Mouse (Mus musculus): ENCODE measurements around the gene Rcn3. TPM values are rescaled to one million over a fixed set of nuclear protein-coding genes. Genes with fewer than 3 reads are reported as not detected.

The Rcn3 gene
- polyA plus RNA-seq, 1 experiment, result 1.7 TPM

- Histone ChIP-seq H3K9me3 (peaks cover 5% of the 10 kb centered on the region; the same call in 1 of the 2 replicates), H3K4me1 (peaks cover 68% of the 10 kb centered on the region), H3K4me3 (replicated peaks) (no peak overlapping the region), H3K36me3 (replicated peaks; ENCODE audit: low read length) (peaks cover 54% of the 10 kb centered on the region), H3K27me3 (replicated peaks) (no peaks in the 10 kb centered on the region)
- TF ChIP-seq GATA1 (IDR thresholded peaks at IDR 0.05; ENCODE audit: borderline replicate concordance, low read length), result no peak
- TF ChIP-seq FLI1 (IDR thresholded peaks at IDR 0.05; ENCODE audit: low read length), result no peak
Measured at GRCm38 (mm10) chr7:45078513-45078912, 13.5 kb downstream of the Rcn3 start.

GRCm38 (mm10) chr7:45077829-45078228 is 14.2 kb downstream of the Rcn3 start:
- TF ChIP-seq GATA1 (IDR thresholded peaks at IDR 0.05; ENCODE audit: borderline replicate concordance, low read length), result no peak
- TF ChIP-seq FLI1 (IDR thresholded peaks at IDR 0.05; ENCODE audit: low read length), result no peak
- Histone ChIP-seq H3K4me1 (peaks cover 68% of the 10 kb centered on the region), H3K9me3 (peaks cover 5% of the 10 kb centered on the region; the same call in 1 of the 2 replicates), H3K36me3 (replicated peaks; ENCODE audit: low read length) (peaks cover 60% of the 10 kb centered on the region), H3K4me3 (replicated peaks) (no peak overlapping the region), H3K27me3 (replicated peaks) (no peaks in the 10 kb centered on the region)

DNA sequence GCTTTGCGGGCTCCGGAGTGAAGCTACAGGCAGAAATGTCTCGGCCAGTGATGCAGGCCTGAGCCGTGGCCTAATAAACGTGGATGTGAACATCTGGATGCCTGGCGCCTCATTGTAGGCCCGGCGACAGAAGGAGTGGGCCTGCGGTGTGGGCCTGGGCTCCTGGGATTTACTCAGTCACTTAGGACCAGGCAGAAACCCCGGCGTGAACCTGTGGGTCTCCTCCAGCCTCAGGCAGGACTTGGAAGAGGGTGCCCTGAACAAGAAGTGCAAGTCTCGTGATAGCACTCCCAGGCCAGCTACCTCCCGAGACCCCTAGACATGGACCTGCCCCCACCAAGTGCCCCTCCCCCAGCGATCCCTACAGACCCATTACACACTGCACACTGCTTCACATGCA is 14.7 kb downstream of the Rcn3 start:
- Histone ChIP-seq H3K27me3 (replicated peaks) (no peaks in the 10 kb centered on the region), H3K4me3 (replicated peaks) (no peak overlapping the region), H3K4me1 (peaks cover 68% of the 10 kb centered on the region), H3K9me3 (peaks cover 5% of the 10 kb centered on the region; the same call in 1 of the 2 replicates), H3K36me3 (replicated peaks; ENCODE audit: low read length) (peaks cover 62% of the 10 kb centered on the region)
- no peak for TF ChIP-seq GATA1 (IDR thresholded peaks at IDR 0.05; ENCODE audit: borderline replicate concordance, low read length)
- TF ChIP-seq FLI1 (IDR thresholded peaks at IDR 0.05; ENCODE audit: low read length), result no peak

DNA sequence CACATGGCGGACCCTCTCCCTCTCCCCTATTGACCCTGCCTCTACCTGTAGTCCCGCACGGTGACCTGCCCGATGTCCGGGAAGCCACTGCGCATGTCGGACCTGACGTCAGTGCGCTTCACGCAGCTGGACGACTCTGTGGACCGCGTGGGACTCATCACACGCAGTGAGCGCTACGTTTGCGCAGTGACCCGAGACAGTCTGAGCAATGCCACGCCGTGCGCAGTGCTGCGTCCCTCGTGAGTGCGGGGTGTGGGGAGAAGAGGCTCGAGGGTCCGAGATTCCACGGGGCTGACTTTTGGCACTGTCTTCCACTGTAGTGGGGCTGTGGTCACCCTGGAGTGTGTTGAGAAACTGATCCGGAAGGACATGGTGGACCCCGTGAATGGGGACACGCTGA is 15.5 kb downstream of the Rcn3 start:
- peaks cover 64% of the 10 kb centered on the region for H3K36me3 ChIP-seq (replicated peaks; ENCODE audit: low read length)
- peak overlapping the region; percentile 35 for H3K4me3 ChIP-seq (replicated peaks)
- peaks cover 5% of the 10 kb centered on the region; the same call in 1 of the 2 replicates for H3K9me3 ChIP-seq
- H3K4me1 ChIP-seq, result peaks cover 67% of the 10 kb centered on the region
- no peaks in the 10 kb centered on the region for H3K27me3 ChIP-seq (replicated peaks)
- TF ChIP-seq GATA1 (IDR thresholded peaks at IDR 0.05; ENCODE audit: borderline replicate concordance, low read length), result no peak
- TF ChIP-seq FLI1 (IDR thresholded peaks at IDR 0.05; ENCODE audit: low read length), result no peak

- H3K36me3 ChIP-seq (replicated peaks; ENCODE audit: low read length), result peaks cover 61% of the 10 kb centered on the region
- H3K4me3 ChIP-seq (replicated peaks), result no peak overlapping the region
- no peaks in the 10 kb centered on the region for H3K9me3 ChIP-seq
- no peaks in the 10 kb centered on the region for H3K27me3 ChIP-seq (replicated peaks)
- TF ChIP-seq GATA1 (IDR thresholded peaks at IDR 0.05; ENCODE audit: borderline replicate concordance, low read length) (no peak), FLI1 (IDR thresholded peaks at IDR 0.05; ENCODE audit: low read length) (no peak)
- peaks cover 66% of the 10 kb centered on the region for H3K4me1 ChIP-seq
Measured at GRCm38 (mm10) chr7:45075405-45075804, 16.6 kb downstream of the Rcn3 start.

DNA sequence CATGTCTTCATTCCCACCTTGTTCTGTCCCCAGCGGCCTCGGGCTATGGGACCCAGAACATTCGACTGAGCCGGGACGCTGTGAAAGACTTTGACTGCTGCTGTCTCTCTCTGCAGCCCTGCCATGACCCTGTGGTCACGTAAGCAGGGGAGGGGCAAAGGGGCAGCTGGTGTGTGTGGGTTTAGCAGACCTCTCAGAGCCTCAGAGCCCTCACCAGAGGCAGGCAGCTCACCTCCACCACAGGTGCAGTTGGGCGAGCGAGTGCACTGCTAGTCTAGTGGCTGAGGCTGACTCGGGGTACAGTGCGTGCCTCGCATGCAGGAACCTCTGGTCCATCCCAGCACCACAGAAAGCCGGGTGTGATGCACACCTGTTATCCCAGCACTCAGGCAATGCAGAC is 18.1 kb downstream of the Rcn3 start:
- peaks cover 65% of the 10 kb centered on the region for H3K36me3 ChIP-seq (replicated peaks; ENCODE audit: low read length)

GRCm38 (mm10) chr7:45073171-45073707 is 18.8 kb downstream of the Rcn3 start:
- Histone ChIP-seq H3K27me3 (replicated peaks) (no peaks in the 10 kb centered on the region), H3K4me3 (replicated peaks) (no peak overlapping the region), H3K4me1 (peaks cover 78% of the 10 kb centered on the region), H3K36me3 (replicated peaks; ENCODE audit: low read length) (peaks cover 65% of the 10 kb centered on the region), H3K9me3 (no peaks in the 10 kb centered on the region)
- no peak for TF ChIP-seq FLI1 (IDR thresholded peaks at IDR 0.05; ENCODE audit: low read length)
- no peak for TF ChIP-seq GATA1 (IDR thresholded peaks at IDR 0.05; ENCODE audit: borderline replicate concordance, low read length)

More for the DNA sequence above, 18.1 kb downstream of the Rcn3 start:
- no peaks in the 10 kb centered on the region for H3K27me3 ChIP-seq (replicated peaks)
- H3K4me3 ChIP-seq (replicated peaks), result no peak overlapping the region
- TF ChIP-seq GATA1 (IDR thresholded peaks at IDR 0.05; ENCODE audit: borderline replicate concordance, low read length), result no peak
- no peak for TF ChIP-seq FLI1 (IDR thresholded peaks at IDR 0.05; ENCODE audit: low read length)
- peaks cover 75% of the 10 kb centered on the region for H3K4me1 ChIP-seq
- no peaks in the 10 kb centered on the region for H3K9me3 ChIP-seq

- TF ChIP-seq FLI1 (IDR thresholded peaks at IDR 0.05; ENCODE audit: low read length) (no peak), GATA1 (IDR thresholded peaks at IDR 0.05; ENCODE audit: borderline replicate concordance, low read length) (no peak)
- no peaks in the 10 kb centered on the region for H3K9me3 ChIP-seq
- no peak overlapping the region for H3K4me3 ChIP-seq (replicated peaks)
- H3K4me1 ChIP-seq, result peaks cover 88% of the 10 kb centered on the region
- no peaks in the 10 kb centered on the region for H3K27me3 ChIP-seq (replicated peaks)
- H3K36me3 ChIP-seq (replicated peaks; ENCODE audit: low read length), result peaks cover 55% of the 10 kb centered on the region
Measured at GRCm38 (mm10) chr7:45072230-45072629, 19.8 kb downstream of the Rcn3 start.

- H3K4me1 ChIP-seq, result peaks cover 97% of the 10 kb centered on the region
- TF ChIP-seq FLI1 (IDR thresholded peaks at IDR 0.05; ENCODE audit: low read length) (no peak), GATA1 (IDR thresholded peaks at IDR 0.05; ENCODE audit: borderline replicate concordance, low read length) (no peak)
Measured at GRCm38 (mm10) chr7:45069671-45070070, 22.4 kb downstream of the Rcn3 start.

GRCm38 (mm10) chr7:45068000-45068318 is 24.1 kb downstream of the Rcn3 start:
- Histone ChIP-seq H3K27me3 (replicated peaks) (no peaks in the 10 kb centered on the region), H3K9me3 (no peaks in the 10 kb centered on the region), H3K4me3 (replicated peaks) (peak overlapping the region; percentile 51), H3K36me3 (replicated peaks; ENCODE audit: low read length) (peaks cover 30% of the 10 kb centered on the region), H3K4me1 (peaks cover 95% of the 10 kb centered on the region)
- no peak for TF ChIP-seq FLI1 (IDR thresholded peaks at IDR 0.05; ENCODE audit: low read length)
- TF ChIP-seq GATA1 (IDR thresholded peaks at IDR 0.05; ENCODE audit: borderline replicate concordance, low read length), result no peak

More at GRCm38 (mm10) chr7:45069671-45070070, 22.4 kb downstream of the Rcn3 start:
- H3K36me3 ChIP-seq (replicated peaks; ENCODE audit: low read length), result peaks cover 41% of the 10 kb centered on the region
- peak overlapping the region; percentile 29 for H3K4me3 ChIP-seq (replicated peaks)
- no peaks in the 10 kb centered on the region for H3K27me3 ChIP-seq (replicated peaks)
- no peaks in the 10 kb centered on the region for H3K9me3 ChIP-seq

Measured in megakaryocyte, embryonic 14.5 days (primary cell).